Mouse (Mus musculus) erythroblast, embryonic 14.5 days (primary cell): ENCODE results near the gene St3gal5.

Experiments
- GATA1 ChIP-seq: IDR thresholded peaks from 2 replicates; pipeline ENCODE4 v1.6.1; 2012; ENCODE audit warnings: low read length, inconsistent platforms, mixed read lengths
- TAL1 ChIP-seq: IDR thresholded peaks from 3 replicates; pipeline ENCODE4 v1.6.1; 2012; ENCODE audit warnings: low read length, inconsistent platforms, mixed read lengths

DNA sequence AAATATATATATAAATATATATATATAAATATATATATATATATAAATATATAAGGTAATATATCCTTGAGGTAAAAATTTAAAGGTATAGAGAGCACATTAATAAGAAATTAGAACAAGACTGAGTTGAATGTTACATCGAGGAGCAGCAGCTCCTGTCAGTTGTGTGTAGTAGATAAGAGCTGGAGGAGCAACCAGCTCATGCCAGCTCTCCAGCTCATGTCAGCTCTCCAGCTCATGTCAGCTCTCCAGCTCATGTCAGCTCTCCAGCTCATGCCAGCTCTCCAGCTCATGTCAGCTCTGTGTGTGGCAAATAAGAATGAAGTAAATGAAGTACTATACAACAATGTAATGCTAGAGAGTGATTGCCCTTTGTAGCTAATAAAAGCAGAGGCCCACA is 76.0 kb downstream of the St3gal5 start:
- TF ChIP-seq TAL1 (no peak), GATA1 (no peak)
